Mouse (Mus musculus): ENCODE results near the gene Il19. TPM values are rescaled to one million over a fixed set of nuclear protein-coding genes. Genes with fewer than 3 reads are reported as not detected.

Gene Il19
- polyA plus RNA-seq, 2 experiments from 2014 or later = not detected

Other genes with a start within 250 kb of the Il19 start
- not detected for gene Gm29427, start 224.3 kb downstream of the Il19 start, polyA plus RNA-seq (2017; shearing (Covaris generic))
- gene Yod1, start 222.8 kb downstream of the Il19 start, polyA plus RNA-seq (2017; shearing (Covaris generic)) = 10 to 100 TPM; 20.7 to 21.8 TPM
- gene Pfkfb2, start 210.9 kb downstream of the Il19 start, polyA plus RNA-seq (2017; shearing (Covaris generic)) = 1 to 10 TPM; 2.2 to 5.2 TPM
- under 1 TPM in 1 of 2 experiments, not detected in 1; 0.15 TPM for gene AA986860, start 208.1 kb downstream of the Il19 start, polyA plus RNA-seq (2017; shearing (Covaris generic))
- gene Fcamr, start 139.2 kb downstream of the Il19 start, polyA plus RNA-seq (2017; shearing (Covaris generic)) = under 1 TPM; 0.43 to 0.71 TPM
- under 1 TPM in 1 of 2 experiments, not detected in 1; 0.98 TPM for gene Pigr, start 113.4 kb downstream of the Il19 start, polyA plus RNA-seq (2017; shearing (Covaris generic))
- 1 to 10 TPM; 2.0 to 4.4 TPM for gene Fcmr, start 74.4 kb downstream of the Il19 start, polyA plus RNA-seq (2017; shearing (Covaris generic))
- not detected for gene Il24, start 52.7 kb downstream of the Il19 start, polyA plus RNA-seq (2017; shearing (Covaris generic))
- not detected for gene Il20, start 28.7 kb downstream of the Il19 start, polyA plus RNA-seq (2017; shearing (Covaris generic))
- 10 to 100 TPM in 1 of 2 experiments, 1 to 10 TPM in 1; 5.9 to 13.6 TPM for gene Il10, start 79.7 kb upstream of the Il19 start, polyA plus RNA-seq (2017; shearing (Covaris generic))
- 10 to 100 TPM in 1 of 2 experiments, 1 to 10 TPM in 1; 5.6 to 10.9 TPM for gene Mapkapk2, start 157.7 kb upstream of the Il19 start, polyA plus RNA-seq (2017; shearing (Covaris generic))
- gene Dyrk3, start 198.2 kb upstream of the Il19 start, polyA plus RNA-seq (2017; shearing (Covaris generic)) = under 1 TPM in 1 of 2 experiments, not detected in 1; 0.19 TPM
- gene Eif2d, start 213.1 kb upstream of the Il19 start, polyA plus RNA-seq (2017; shearing (Covaris generic)) = 10 to 100 TPM; 52.0 to 75.1 TPM